Mouse (Mus musculus) CD8-positive naive resting alpha-beta T cell, adult 2 months (primary cell): ENCODE results near the gene Dnmt3b.
A peak's percentile ranks its signal among the peaks of the same experiment; 100 is the strongest.
"Not testable (repeated sequence)": the region's sequence is repeated elsewhere in the genome, so short reads cannot be mapped to it uniquely, and the experiment has no call there.

Experiments
- DNase-seq, 2 experiments: peaks; one replicate each; pipeline ENCODE4 v3.0.0; 2022; ENCODE audit warnings: low read depth in 2 of 2, low spot score in 2 of 2

Gene Dnmt3b

DNA sequence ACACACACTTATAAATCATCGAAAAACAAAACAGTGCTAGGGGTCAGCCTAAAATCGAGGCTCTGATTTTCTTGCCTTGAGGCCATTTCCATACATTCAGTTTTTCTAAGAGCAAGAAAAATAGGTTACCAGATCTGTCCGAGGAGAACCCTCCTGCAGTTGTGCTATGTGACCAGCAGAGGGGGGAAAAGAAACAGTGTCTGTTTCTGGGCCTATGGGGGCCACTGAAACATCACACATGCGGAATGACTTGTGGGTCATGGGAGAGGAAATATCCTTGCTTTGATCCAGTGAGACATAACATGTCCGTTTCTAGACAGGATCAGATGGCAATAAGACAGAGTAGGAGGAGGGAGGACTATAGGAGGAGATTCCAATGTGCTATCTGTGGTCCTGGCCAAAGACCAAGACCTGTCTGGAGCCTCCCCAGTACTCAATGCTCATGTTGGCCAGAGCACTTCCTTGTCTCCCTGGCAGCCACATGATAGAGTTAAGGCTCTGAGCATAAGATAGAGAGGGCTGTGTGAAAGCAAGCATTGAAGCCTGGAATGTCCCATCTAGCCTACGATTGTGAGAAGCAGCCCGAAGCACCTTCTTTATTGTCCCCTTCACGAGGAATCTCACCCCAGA is 61.6 kb downstream of the Dnmt3b start:
- DNase-seq = peak in 1 of 2 experiments; percentile 19

- no peak for DNase-seq
These were observed 63.4 kb downstream of the Dnmt3b start for GRCm38 (mm10) chr2:153712646-153713091.

- DNase-seq = no peak
These were observed 64.0 kb downstream of the Dnmt3b start for GRCm38 (mm10) chr2:153713227-153713626.

GRCm38 (mm10) chr2:153717861-153718260 is 68.6 kb downstream of the Dnmt3b start:
- not testable (repeated sequence) for DNase-seq

- no peak for DNase-seq
These were observed 73.8 kb downstream of the Dnmt3b start for GRCm38 (mm10) chr2:153723098-153723497.

DNA sequence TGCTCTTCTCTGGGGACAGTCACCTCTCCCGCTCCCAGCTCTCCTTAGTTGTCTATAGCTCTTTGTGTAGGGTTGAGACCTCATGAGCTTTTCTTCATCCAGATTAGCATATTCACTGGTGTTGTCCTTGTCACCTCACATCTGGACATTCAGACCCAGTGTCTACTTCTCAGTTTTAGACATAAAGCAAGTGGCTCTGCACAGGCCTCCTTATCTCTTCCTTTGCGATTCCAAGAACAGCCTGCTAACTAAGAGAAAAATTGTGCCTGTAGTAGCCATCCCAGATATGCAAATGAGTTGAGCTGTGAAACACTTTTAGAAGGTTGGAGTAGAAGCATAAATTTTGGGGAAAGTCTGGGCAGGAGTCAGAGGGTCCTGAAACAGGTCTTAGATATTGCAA is 75.2 kb downstream of the Dnmt3b start:
- no peak for DNase-seq

GRCm38 (mm10) chr2:153724871-153725270 is 75.6 kb downstream of the Dnmt3b start:
- DNase-seq = no peak

GRCm38 (mm10) chr2:153725291-153725690 is 76.0 kb downstream of the Dnmt3b start:
- no peak for DNase-seq

GRCm38 (mm10) chr2:153734033-153734432 is 84.8 kb downstream of the Dnmt3b start:
- no peak for DNase-seq
